In genomic region chr7:28437964-28438363, GRCm38 (mm10) we compare ENCODE assay signal across 16 mouse cellular contexts. TPM values are rescaled to one million over a fixed set of nuclear protein-coding genes. Genes with fewer than 3 reads are reported as not detected.
"Had no signal": no experiment of that assay in that cellular context is flagged by ENCODE, and none has a peak within 500 bp of the region (broad histone marks: within the 10 kb centered on the region; RNA-seq: fewer than 3 reads in every experiment).

No protein-coding gene starts in this region.

- H3K9ac ChIP-seq: limb, embryonic 13.5 days; lung, embryonic 14.5 days; midbrain, embryonic 12.5 days had no signal

- ATAC-seq: intestine, embryonic 16.5 days; midbrain, embryonic 16.5 days had no signal

- H3K9me3 ChIP-seq: limb, embryonic 10.5 days; limb, embryonic 13.5 days; midbrain, embryonic 12.5 days; neural tube, embryonic 13.5 days had no signal

- H3K27ac ChIP-seq: limb, embryonic 13.5 days; midbrain, embryonic 12.5 days had no signal

- H3K27me3 ChIP-seq: limb, embryonic 13.5 days; midbrain, embryonic 12.5 days; neural tube, embryonic 13.5 days had no signal

- DNase-seq: kidney, adult 18-20 months; kidney, adult 9 months; kidney, postnatal 14 days; kidney, postnatal 4 days; lung, embryonic 14.5 days; lung, postnatal 10 days; lung, postnatal 36 days; thymus, adult 18-20 months; thymus, postnatal 4 days had no signal

RNA-seq across cellular contexts. Expression of gene Gmfg, which starts 0.7 kb away (rescaled TPM):
- polyA plus RNA-seq: myocyte had no signal

RNA-seq across cellular contexts. Expression of gene Lrfn1, which starts 13.8 kb away (rescaled TPM):
- polyA plus RNA-seq: myocyte had no signal
